Mouse (Mus musculus) lung, postnatal 0 days (tissue): Measurements from ENCODE around the gene Grik4. TPM values are rescaled to one million over a fixed set of nuclear protein-coding genes. Genes with fewer than 3 reads are reported as not detected.

Experiments
- ATAC-seq: fragments of 200-750 bp; cut with Nextera tagmentation; 2 replicates; pipeline ENCODE4 v1.8.0; 2017; ENCODE audit warnings: moderate library complexity
- DNase-seq: peaks from one replicate; pipeline ENCODE4 v3.0.0-alpha.2; 2016; ENCODE audit warnings: low spot score
- H3K27ac ChIP-seq: fragments of 300-500 bp; sonication (generic); 2 replicates; pipeline ENCODE4 v1.5.1; 2014; ENCODE audit warnings: antibody characterized with exemption, mild to moderate bottlenecking, low read length, mixed read lengths
- H3K27me3 ChIP-seq: fragments of 300-500 bp; sonication (generic); replicated peaks from 2 replicates; pipeline ENCODE4 v1.6.1; 2014; ENCODE audit warnings: low read length, mixed read lengths; ENCODE audit not compliant: insufficient read depth
- H3K36me3 ChIP-seq: fragments of 300-500 bp; sonication (generic); 2 replicates; pipeline ENCODE4 v1.6.1; 2014; ENCODE audit warnings: low read length, mixed read lengths; ENCODE audit not compliant: insufficient read depth
- H3K4me1 ChIP-seq: fragments of 300-500 bp; sonication (generic); 2 replicates; pipeline ENCODE4 v1.6.1; 2014; ENCODE audit warnings: antibody characterized with exemption, low read depth, low read length, mixed read lengths; ENCODE audit not compliant: insufficient read depth
- H3K4me2 ChIP-seq: fragments of 300-500 bp; sonication (generic); replicated peaks from 2 replicates; pipeline ENCODE4 v1.6.1; 2014; ENCODE audit warnings: low read depth, mild to moderate bottlenecking, low read length, moderate library complexity, mixed read lengths
- H3K4me3 ChIP-seq: fragments of 300-500 bp; sonication (generic); 2 replicates; pipeline ENCODE4 v1.5.1; 2014; ENCODE audit warnings: low read depth, low read length
- H3K9ac ChIP-seq: fragments of 300-500 bp; sonication (generic); replicated peaks from 2 replicates; pipeline ENCODE4 v1.6.1; 2014; ENCODE audit warnings: low read depth, mild to moderate bottlenecking
- H3K9me3 ChIP-seq: fragments of 300-500 bp; sonication (generic); 2 replicates; pipeline ENCODE4 v1.6.1; 2016; ENCODE audit warnings: low read length, mixed read lengths
- CTCF ChIP-seq: IDR thresholded peaks from 2 replicates; pipeline ENCODE4 v1.5.1; 2016; ENCODE audit warnings: antibody characterized with exemption, mild to moderate bottlenecking
- EP300 ChIP-seq: IDR thresholded peaks from 2 replicates; pipeline ENCODE4 v1.6.1; 2016; ENCODE audit warnings: antibody characterized with exemption, mild to moderate bottlenecking, control low read depth
- WGBS: fragments of 180-500 bp; shearing (Covaris S2); extraction: QIAGEN DNeasy Blood & Tissue Kit; methylation state at CpG from one replicate; pipeline ENCODE4 v1.1.7; 2014; 5-methylcytosine and 5-hydroxymethylcytosine counted together
- polyA plus RNA-seq: library from polyadenylated mRNA; unstranded; fragments of >200 nt; fragmentation: Nextera tagmentation; extraction: Ambion mirVana; gene quantifications from 2 replicates; pipeline ENCODE4 v1.2.1, GENCODE M21; 2015

The Grik4 gene
- polyA plus RNA-seq, 1 experiment from 2014 or later: 0.47 TPM

DNA sequence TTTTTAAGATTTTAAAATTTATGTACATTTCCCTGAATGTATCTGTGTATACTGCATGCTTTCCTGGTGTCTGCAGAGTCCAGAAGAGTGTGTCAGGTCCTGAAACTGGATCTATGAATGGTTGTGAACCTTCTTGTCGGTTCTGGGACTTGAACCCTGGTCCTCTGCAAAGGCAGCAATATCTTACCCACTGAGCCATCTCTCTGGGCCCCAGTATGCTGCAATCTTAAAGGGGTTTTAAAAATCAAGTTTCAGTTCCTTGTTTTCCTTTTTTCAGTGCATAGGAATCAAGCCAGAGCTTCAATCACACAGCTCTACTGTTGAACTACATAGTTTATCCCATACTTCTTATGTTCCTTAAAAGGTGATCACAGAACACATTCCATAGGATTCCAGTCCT is 461.3 kb downstream of the Grik4 start:
- Histone ChIP-seq H3K9me3 (no peaks in the 10 kb centered on the region), H3K9ac (no peak overlapping the region), H3K27me3 (no peaks in the 10 kb centered on the region), H3K4me1 (no peaks in the 10 kb centered on the region), H3K27ac (no peak overlapping the region), H3K4me3 (no peak overlapping the region), H3K4me2 (no peak overlapping the region), H3K36me3 (no peaks in the 10 kb centered on the region)
- ATAC-seq: no peak
- no peak for DNase-seq
- WGBS: 81% methylated on average over 1 of the region's 1 CpGs
- TF ChIP-seq CTCF: no peak
- no peak for TF ChIP-seq EP300

DNA sequence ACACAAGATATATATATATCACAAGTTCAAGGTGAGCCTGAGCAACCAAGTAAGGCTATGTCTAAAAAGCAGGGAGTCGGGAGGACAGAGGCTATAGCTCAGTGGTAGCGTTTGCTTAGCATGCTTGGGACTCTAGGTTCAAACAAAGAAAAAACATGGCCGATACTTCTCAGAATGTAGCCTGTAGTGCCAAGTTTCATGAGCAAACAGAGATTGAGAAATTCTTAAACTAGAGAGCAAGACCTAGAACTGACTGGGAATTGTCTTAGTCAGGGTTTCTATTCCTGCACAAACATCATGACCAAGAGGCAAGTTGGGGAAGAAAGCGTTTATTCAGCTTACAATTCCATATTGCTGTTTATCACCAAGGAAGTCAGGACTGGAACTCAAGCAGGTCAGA is 468.1 kb downstream of the Grik4 start:
- Histone ChIP-seq H3K4me3 (no peak overlapping the region), H3K36me3 (no peaks in the 10 kb centered on the region), H3K9ac (no peak overlapping the region), H3K4me1 (peaks cover 6% of the 10 kb centered on the region; the same call in 1 of the 2 replicates), H3K27ac (no peak overlapping the region), H3K4me2 (no peak overlapping the region), H3K27me3 (no peaks in the 10 kb centered on the region), H3K9me3 (no peaks in the 10 kb centered on the region)
- no peak for ATAC-seq
- TF ChIP-seq EP300 (no peak), CTCF (no peak)
- peak; percentile 80 for DNase-seq
- WGBS: 54% methylated on average over 4 of the region's 4 CpGs

DNA sequence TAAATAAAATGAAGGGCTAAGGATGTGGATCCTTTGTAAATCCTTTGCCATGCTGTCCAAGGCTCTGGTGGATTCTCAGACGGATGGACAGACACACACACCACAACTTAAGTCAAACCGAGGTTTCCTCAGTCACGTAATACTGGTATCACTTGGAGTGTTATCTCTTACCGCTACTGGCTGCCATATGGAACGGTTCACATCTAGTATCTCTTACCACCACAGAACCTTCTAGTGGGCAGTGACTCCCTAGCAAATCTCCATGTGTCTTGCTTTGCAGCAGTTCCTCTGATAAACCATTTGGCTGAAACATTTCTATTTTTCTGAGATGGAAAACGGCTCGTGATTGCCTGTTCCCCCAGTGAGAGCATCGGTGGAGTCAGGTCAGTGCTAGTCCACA is 470.0 kb downstream of the Grik4 start:
- H3K27me3 ChIP-seq: no peaks in the 10 kb centered on the region
- DNase-seq (no peak), ATAC-seq (no peak)
- no peak overlapping the region for H3K4me3 ChIP-seq
- H3K9ac ChIP-seq: no peak overlapping the region
- WGBS: 74% methylated on average over 8 of the region's 8 CpGs
- H3K36me3 ChIP-seq: no peaks in the 10 kb centered on the region
- no peak overlapping the region for H3K4me2 ChIP-seq
- TF ChIP-seq EP300 (no peak), CTCF (no peak)
- H3K27ac ChIP-seq: no peak overlapping the region
- H3K9me3 ChIP-seq: no peaks in the 10 kb centered on the region
- peaks cover 13% of the 10 kb centered on the region; the same call in 1 of the 2 replicates for H3K4me1 ChIP-seq

DNA sequence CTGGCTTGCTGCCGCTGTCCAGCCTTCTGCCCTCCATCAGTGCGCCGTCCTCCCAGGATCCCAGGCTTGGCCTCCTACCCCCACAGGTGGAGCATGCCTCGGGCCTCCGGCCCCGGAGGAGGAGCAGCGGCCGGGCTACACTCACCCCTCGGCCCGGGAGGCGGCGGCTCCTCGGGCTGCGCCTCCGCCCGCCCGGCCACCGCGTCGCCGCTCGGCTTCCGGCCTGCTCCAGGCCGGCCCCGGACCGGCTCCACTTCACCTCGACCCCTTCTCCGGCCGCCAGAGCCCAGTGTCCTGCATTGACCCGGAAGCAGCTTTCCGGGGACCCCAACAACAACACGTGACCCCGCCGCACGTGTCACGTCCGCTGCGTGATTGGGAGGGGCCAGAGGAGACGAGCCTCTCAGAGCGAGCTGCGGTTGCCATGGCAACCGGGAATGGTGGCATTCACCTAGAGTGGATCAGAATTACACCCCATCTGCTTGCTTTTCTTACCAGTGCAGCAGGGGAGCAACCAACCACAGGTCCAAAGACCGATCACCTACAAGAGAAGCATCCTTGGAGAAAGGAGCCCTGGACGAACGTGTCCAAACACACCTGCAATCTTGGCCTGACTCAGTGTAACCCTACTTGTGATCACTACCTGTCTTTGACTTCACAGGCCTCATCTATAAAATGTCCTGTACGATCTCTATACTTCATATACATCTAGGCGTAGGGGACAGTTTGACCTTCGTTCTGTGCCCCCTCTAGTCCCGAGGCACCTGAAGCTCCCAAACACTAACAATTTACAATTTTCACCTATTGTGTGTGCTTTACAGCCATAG is 472.2 kb downstream of the Grik4 start:
- Histone ChIP-seq H3K4me3 (peak overlapping the region; percentile 71), H3K4me1 (peaks cover 17% of the 10 kb centered on the region; the same call in 1 of the 2 replicates), H3K36me3 (no peaks in the 10 kb centered on the region), H3K9me3 (no peaks in the 10 kb centered on the region), H3K9ac (peak overlapping the region; percentile 67), H3K4me2 (peak overlapping the region; percentile 89), H3K27me3 (no peaks in the 10 kb centered on the region), H3K27ac (peak overlapping the region; percentile 88)
- no peak for TF ChIP-seq EP300
- TF ChIP-seq CTCF: no peak
- WGBS: 8% methylated on average over 42 of the region's 49 CpGs
- peak; percentile 91 for ATAC-seq
- DNase-seq: peak; percentile 97

DNA sequence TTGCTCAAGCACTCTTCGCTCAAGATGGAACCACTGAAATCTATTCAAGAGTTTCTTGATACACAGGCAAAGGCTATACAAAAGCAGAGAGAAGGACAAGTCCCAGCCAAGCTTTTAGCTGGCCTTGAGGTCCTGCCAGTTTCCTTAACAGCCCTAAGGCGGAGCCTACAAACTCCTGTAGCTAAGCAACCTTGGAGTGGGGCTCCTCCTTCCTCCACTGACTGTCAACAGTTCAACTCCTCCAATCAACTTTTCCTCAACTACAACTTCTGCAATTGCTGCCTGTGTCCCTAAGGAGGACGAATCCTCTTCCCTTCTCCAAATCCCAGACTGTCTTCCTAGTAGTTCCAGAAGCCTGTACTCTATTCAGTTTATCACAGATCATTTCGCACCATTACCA is 473.1 kb downstream of the Grik4 start:
- Histone ChIP-seq H3K4me3 (peak overlapping the region; percentile 71), H3K36me3 (no peaks in the 10 kb centered on the region), H3K27ac (peak overlapping the region; percentile 88), H3K9me3 (no peaks in the 10 kb centered on the region), H3K27me3 (no peaks in the 10 kb centered on the region), H3K4me2 (peak overlapping the region; percentile 89), H3K9ac (peak overlapping the region; percentile 67), H3K4me1 (peaks cover 17% of the 10 kb centered on the region; the same call in 1 of the 2 replicates)
- TF ChIP-seq EP300 (no peak), CTCF (no peak)
- peak; percentile 80 for DNase-seq
- ATAC-seq: peak; percentile 70
- WGBS: 27% methylated on average over 4 of the region's 4 CpGs

DNA sequence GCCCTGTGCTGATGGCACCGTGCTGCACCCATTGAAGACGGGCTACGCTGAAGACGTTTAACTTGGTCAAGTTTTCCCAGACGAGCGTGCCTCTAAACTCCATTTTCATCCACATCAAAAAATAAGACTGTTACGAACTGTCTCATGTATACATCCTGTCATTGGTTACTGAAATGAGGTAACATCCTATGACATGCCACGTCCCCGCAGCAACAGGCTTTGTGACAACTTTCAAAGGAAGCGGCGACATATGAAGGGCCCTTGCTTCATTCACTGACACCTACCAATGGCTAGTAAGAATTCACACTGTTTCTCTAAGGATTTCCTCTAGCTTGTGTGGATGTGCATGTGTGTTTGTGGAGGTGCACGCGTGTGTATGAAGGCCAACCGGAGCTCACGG is 475.0 kb downstream of the Grik4 start:
- ATAC-seq (no peak), DNase-seq (no peak)
- no peaks in the 10 kb centered on the region for H3K36me3 ChIP-seq
- peaks cover 17% of the 10 kb centered on the region; the same call in 1 of the 2 replicates for H3K4me1 ChIP-seq
- no peak overlapping the region for H3K4me2 ChIP-seq
- H3K4me3 ChIP-seq: no peak overlapping the region
- H3K9ac ChIP-seq: no peak overlapping the region
- 87% methylated on average over 15 of the region's 15 CpGs for WGBS
- no peak overlapping the region for H3K27ac ChIP-seq
- H3K27me3 ChIP-seq: no peaks in the 10 kb centered on the region
- no peak for TF ChIP-seq CTCF
- no peak for TF ChIP-seq EP300
- no peaks in the 10 kb centered on the region for H3K9me3 ChIP-seq
